Mouse (Mus musculus) lung, postnatal 0 days (tissue): ENCODE data around the gene Igf2bp3.

Experiments used
- CTCF ChIP-seq: IDR thresholded peaks from 2 replicates; pipeline ENCODE4 v1.5.1; 2016; ENCODE audit warnings: antibody characterized with exemption, mild to moderate bottlenecking
- EP300 ChIP-seq: IDR thresholded peaks from 2 replicates; pipeline ENCODE4 v1.6.1; 2016; ENCODE audit warnings: antibody characterized with exemption, mild to moderate bottlenecking, control low read depth

DNA sequence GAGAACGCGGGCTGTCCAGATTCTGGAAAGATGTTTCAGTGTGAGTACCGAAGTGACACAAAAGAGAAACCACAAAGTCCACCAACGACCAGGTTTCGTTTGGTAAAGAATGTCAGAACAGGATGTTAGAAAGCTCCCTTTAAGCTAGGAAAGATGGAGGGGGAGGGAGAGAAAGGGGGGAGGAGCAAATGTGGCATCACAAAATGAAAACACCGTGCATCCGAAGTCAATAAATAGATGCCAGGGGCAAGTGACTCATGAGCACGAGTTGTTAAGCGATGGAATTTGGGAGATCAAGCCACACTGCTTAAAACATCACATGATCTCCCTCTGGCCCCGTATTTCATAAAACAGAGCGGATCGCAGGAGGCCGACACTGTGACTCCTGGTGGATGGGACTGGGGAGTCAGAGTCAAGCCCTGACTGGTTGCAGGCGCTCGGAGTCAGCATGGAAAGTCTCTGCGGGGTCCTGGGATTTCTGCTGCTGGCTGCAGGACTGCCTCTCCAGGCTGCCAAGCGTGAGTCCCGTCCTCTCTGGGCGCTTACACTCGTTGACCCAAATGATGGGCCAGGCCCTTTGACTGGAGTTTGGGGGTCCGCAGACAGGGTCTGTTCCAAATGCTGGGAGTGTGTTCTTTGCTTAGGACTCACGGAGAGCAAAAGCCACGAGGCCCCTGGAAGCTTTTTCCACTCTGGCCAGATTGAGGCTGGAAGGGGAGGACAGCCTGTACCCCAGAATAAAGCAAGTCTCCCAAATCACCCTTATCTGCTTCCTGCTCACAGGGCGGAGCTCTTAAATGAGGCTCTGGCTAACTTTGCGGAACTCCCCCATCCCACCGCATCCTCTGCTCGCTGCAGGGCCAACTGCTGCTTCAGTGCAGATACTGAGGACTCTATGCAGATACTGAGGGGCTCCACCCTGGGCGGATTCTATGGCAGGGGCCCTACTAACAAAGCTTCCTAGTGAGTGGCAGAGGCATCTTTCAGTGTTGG, 178.2 kb downstream of the Igf2bp3 start, which contains the start of gene Gpnmb:
- TF ChIP-seq CTCF = no peak
- TF ChIP-seq EP300 = no peak
